In the genomic region with DNA sequence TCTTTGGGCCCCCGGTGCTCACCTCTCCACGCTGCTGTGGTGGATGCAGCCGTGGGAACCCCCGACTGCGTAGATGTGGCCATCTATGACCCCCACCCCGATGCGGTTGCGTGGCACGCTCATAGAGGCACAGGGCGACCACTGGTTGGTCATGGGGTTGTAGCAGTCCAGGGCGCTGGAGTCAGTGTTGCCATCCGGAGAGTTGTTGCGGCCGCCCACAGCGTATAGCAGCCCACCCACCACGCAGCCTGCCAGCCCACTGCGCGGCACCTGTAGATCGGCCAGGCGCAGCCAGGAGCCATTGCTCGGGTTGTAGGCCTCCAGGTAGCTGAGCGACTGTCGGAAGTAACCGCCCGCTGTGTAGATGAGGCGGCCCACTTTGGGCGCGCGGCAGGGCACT, we compare ENCODE assay signal across 21 mouse cellular contexts.
"Had no signal": no experiment of that assay in that cellular context is flagged by ENCODE, and none has a peak within 500 bp of the region (broad histone marks: within the 10 kb centered on the region; RNA-seq: fewer than 3 reads in every experiment).

No protein-coding gene starts in this region.

- H3K9me3 ChIP-seq: limb, embryonic 10.5 days; limb, embryonic 13.5 days; liver, embryonic 12.5 days; liver, embryonic 15.5 days; lung, embryonic 15.5 days; midbrain, embryonic 10.5 days; midbrain, embryonic 13.5 days; neural tube, embryonic 13.5 days had no signal

- DNase-seq: kidney, adult 18-20 months; kidney, adult 9 months; kidney, postnatal 36 days; liver; lung, adult 18-20 months; lung, postnatal 14 days; lung, postnatal 4 days; retina, postnatal 1 day; right cerebral cortex, postnatal 25 days; spleen, adult 18-20 months; thymus, adult 18-20 months; thymus, postnatal 36 days had no signal

- H3K9ac ChIP-seq: limb, embryonic 13.5 days; liver, embryonic 12.5 days; liver, embryonic 15.5 days; lung, embryonic 15.5 days; midbrain, embryonic 13.5 days; neural tube, embryonic 13.5 days had no signal

- H3K4me3 ChIP-seq: limb, embryonic 10.5 days; limb, embryonic 13.5 days; liver, embryonic 12.5 days; liver, embryonic 15.5 days; lung, embryonic 15.5 days; midbrain, embryonic 10.5 days; midbrain, embryonic 13.5 days; myocyte; neural tube, embryonic 13.5 days had no signal

- H3K27ac ChIP-seq: limb, embryonic 10.5 days; limb, embryonic 13.5 days; liver, embryonic 12.5 days; liver, embryonic 15.5 days; lung, embryonic 15.5 days; midbrain, embryonic 10.5 days; midbrain, embryonic 13.5 days; neural tube, embryonic 13.5 days had no signal

- H3K27me3 ChIP-seq: limb, embryonic 13.5 days; liver, embryonic 12.5 days; liver, embryonic 15.5 days; lung, embryonic 15.5 days; midbrain, embryonic 13.5 days; neural tube, embryonic 13.5 days had no signal
